Mouse (Mus musculus) lung, postnatal 10 days (tissue): ENCODE results near the gene Spic.
"Not testable (repeated sequence)": the region's sequence is repeated elsewhere in the genome, so short reads cannot be mapped to it uniquely, and the experiment has no call there.

Experiments
- DNase-seq: peaks from one replicate; pipeline ENCODE4 v3.0.0; 2021

Gene Spic

GRCm38 (mm10) chr10:88684925-88685324, at the start of gene Spic:
Gene Spic, minus strand, starts transcription at chr10:88685015.
- DNase-seq: no peak

GRCm38 (mm10) chr10:88732309-88732622, 47.5 kb upstream of the Spic start:
- no peak for DNase-seq

GRCm38 (mm10) chr10:88731496-88732308, 46.9 kb upstream of the Spic start:
- DNase-seq: no peak

GRCm38 (mm10) chr10:88730571-88731495, 46.0 kb upstream of the Spic start, which contains the start of gene Arl1:
Gene Arl1, plus strand, starts transcription at chr10:88730858.
- peak; percentile 96 for DNase-seq

GRCm38 (mm10) chr10:88728166-88728565, 43.4 kb upstream of the Spic start:
- no peak for DNase-seq

- peak; percentile 65 for DNase-seq
These were observed 42.3 kb upstream of the Spic start for GRCm38 (mm10) chr10:88727128-88727527.

GRCm38 (mm10) chr10:88725343-88725742, 40.5 kb upstream of the Spic start:
- DNase-seq: peak; percentile 43

- no peak for DNase-seq
These were observed 34.8 kb upstream of the Spic start for GRCm38 (mm10) chr10:88719618-88720017.

- DNase-seq: no peak
These were observed 32.9 kb upstream of the Spic start for GRCm38 (mm10) chr10:88717756-88718025.

GRCm38 (mm10) chr10:88716986-88717755, 32.4 kb upstream of the Spic start:
- DNase-seq: peak; percentile 9

- DNase-seq: no peak
These were observed 30.8 kb upstream of the Spic start for GRCm38 (mm10) chr10:88715621-88716020.

GRCm38 (mm10) chr10:88714744-88715143, 29.9 kb upstream of the Spic start:
- no peak for DNase-seq

- DNase-seq: no peak
These were observed 27.5 kb upstream of the Spic start for GRCm38 (mm10) chr10:88712359-88712758.

- no peak for DNase-seq
These were observed 24.1 kb upstream of the Spic start for GRCm38 (mm10) chr10:88708671-88709523.

- no peak for DNase-seq
These were observed 16.1 kb upstream of the Spic start for GRCm38 (mm10) chr10:88700938-88701337.

GRCm38 (mm10) chr10:88682904-88683563, 1.8 kb downstream of the Spic start:
- no peak for DNase-seq

GRCm38 (mm10) chr10:88672825-88673224, 12.0 kb downstream of the Spic start:
- no peak for DNase-seq

- DNase-seq: no peak
These were observed 12.7 kb downstream of the Spic start for GRCm38 (mm10) chr10:88672123-88672522.

- DNase-seq: peak; percentile 23
These were observed 15.1 kb downstream of the Spic start for GRCm38 (mm10) chr10:88669719-88670118.

- DNase-seq: not testable (repeated sequence)
These were observed 21.0 kb downstream of the Spic start for GRCm38 (mm10) chr10:88663856-88664255.

GRCm38 (mm10) chr10:88658918-88659317, 25.9 kb downstream of the Spic start:
- DNase-seq: no peak

GRCm38 (mm10) chr10:88645448-88645847, 39.4 kb downstream of the Spic start:
- DNase-seq: no peak
